Mouse (Mus musculus): ENCODE data around the gene Erp44.

Erp44 gene

DNA sequence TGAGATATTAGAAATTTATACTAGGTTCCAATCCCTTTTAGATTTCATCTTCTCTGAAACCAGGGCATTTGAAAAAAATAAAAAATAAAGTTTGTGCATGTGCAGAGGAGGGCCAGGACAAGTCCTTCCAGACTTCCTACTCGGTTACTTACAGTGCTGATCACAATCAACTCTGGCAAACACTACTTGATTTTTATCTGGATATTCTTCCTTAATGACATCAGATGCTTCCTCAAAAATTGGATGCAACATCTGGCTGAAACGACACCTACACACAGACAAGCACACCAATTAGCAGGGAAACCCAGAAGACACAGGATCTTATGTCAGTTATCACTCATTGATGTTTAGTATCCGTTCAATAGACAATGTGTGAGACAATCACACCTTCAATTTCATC is 42.6 kb downstream of the Erp44 start:
- DNase-seq (ENCODE audit: low read depth): no peak

DNA sequence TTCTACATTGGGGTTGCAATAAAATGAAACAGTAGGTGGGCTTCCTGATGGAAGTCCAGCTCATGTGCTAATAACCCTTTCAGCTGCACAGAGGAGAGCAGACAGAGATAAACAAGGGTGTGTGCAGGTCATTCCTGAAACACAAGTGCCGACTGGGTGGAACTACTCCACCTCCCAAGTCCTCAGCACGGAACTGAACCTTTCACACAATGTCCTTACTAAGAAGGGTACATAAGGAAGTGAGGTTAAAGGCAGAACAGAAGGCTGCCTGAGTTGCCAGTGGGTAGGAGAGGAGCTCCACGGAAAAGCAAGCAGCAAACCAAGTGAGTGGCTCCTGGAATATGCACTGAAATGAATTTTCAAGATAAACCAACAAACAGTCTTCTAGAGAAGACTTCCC is 52.6 kb downstream of the Erp44 start:
- no peak for DNase-seq (ENCODE audit: low read depth)

DNA sequence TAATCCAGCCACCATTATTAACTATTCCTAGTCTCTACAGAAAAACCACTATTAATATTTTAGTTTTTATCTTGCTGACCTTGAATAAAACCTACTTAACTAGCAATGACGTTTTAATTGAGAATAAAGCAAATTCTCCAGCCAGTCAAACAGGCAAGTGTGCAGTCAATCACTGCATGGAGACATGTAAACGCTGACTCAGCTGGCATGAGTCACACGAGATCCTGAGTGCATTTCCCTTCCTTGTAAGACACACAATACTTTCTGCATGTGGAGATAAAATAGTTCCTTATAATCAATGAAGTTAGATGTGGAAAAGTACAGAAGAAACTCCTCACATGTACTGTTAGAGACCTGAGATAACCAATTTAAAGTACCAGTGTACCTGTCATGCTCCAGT is 53.8 kb downstream of the Erp44 start:
- DNase-seq (ENCODE audit: low read depth): no peak

DNA sequence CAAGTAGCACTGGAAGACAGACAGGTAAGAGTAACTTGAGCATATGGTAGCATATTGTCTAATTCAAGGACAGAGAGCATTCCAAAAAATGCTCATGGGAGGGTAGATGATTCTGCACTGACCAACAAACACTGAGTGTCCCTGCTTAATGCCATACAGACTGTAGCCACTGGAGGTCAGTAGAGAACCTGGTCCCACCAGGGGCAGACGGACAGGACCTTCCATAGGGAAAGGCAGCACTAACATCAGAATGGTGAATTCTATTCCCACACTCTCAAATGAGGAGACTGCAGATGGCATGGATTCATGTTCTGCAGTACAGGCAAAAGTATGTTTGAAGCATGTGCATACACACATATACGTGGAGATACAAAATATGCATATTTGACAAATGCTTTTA is 54.2 kb downstream of the Erp44 start:
- peak; percentile 28 for DNase-seq (ENCODE audit: low read depth)

DNA sequence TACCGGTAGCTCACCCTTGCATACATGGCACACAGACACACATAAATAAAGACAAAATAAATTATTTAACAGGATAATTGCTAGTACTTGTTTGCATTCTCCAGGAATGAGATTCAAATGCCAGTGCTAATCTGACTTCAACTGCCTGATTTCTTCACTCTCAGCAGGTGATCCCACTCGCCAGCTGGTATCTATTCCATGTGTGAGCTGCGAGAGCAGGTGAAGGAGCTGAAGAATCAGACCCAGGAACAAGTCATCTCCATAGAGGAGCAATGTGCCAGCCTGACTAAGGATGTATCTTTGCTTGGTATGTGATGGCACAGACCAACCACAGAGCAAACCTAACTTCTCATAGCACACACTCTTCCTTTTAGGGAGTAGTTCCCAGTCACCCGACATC is 75.8 kb downstream of the Erp44 start:
- DNase-seq (ENCODE audit: low read depth): no peak

DNA sequence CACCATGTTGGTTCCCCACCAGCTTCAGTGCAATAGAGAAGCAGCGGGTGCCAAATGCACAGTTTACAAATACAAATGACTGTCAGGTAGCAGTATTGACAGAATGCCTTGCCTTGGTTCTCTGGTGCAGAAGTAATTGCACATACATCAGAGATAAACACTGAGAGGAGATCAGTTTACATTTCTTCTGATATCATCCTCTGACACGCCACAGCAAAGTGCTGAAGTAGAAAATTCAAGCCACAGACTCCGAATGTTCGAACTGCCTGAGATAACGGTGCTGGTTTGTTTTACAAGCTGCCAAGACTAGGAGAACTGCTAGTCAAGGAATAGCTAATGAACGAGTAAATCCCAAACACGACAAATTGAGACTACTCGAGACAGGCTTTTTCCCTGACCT is 80.9 kb downstream of the Erp44 start:
- DNase-seq (ENCODE audit: low read depth): no peak

DNA sequence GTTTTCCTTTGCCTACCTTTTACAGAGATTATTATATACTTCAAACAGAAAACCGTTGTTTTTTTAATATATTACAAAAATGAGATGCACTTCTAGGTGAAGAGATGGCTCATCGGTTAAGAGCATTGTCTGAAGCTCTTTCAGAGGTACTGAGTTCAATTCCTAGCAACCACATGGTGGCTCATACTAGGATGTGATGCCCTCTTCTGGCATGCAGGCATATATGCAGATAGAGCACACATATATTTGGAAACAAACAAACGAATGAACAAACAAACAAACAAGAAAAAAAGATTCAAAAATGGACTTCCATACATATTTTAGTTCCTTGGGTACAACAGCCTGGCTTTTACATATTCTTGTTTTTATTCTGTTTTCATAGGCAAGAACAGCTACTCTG is 81.4 kb downstream of the Erp44 start:
- DNase-seq (ENCODE audit: low read depth): no peak

DNA sequence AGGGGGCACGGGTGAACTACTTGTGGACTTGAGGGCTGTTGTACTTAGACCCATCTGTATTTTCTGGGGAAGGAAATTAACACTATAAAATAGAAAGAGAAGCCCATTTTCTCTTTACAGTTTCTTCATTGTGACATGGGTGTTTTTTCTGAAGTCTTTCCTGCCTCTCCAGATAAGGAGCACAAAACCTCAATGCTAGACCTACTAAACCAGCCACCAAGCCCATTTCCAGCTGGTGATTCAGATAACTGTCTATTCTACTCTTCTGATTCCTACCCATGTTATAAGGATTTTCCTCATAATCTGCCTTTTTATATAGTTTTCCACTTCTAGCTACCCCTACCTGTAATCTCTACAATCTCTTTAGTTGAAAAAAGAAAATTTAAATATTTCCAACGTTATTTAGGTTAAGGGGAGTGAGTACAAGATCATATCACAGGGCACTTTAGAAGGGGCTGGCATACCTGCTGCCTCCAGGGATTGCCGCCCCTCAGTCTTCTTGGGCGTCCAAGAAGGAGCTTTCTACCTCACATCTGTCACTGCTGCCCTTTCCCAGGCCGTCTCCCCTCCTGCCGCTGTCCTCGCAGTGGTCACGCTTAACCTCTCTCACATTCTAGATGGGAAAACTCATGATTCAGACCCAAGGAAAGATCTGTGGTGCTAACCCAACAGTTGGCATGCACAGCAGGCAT is 97.1 kb downstream of the Erp44 start:
- DNase-seq (ENCODE audit: low read depth): peak; percentile 13

DNA sequence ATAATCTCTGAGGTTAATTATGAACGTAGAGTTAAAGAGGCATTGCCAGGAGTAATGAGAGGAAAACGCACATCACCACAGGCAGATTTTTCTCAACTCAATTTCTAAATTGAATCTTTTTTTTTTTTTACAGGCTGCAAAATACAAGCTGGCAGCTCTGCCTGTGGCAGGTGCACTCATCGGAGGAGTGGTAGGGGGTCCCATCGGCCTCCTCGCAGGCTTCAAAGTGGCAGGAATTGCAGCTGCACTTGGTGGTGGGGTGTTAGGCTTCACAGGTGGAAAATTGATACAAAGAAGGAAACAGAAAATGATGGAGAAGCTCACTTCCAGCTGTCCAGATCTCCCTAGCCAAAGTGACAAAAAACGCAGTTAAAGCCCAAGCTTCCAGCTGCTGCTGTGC is 98.0 kb downstream of the Erp44 start:
- no peak for DNase-seq (ENCODE audit: low read depth)

DNA sequence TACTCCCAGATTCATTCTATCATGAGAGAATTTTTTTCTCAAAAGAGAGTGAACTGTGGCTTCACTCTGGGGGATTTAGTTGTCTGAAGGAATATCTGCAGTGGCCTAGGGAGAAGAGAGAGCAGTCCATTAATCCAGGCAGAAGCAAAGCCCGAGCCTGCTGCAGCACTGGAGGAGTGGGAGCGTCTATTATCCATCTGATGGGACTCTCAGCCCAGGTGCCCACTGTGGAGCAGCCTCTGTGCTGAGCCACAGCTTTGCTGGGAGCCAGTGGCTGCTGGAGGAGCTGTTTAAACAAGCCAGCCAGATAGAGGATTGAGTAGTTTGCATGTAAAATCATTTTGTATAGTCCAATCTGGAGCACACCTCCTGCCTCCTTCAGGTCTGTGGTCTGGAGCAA is 98.4 kb downstream of the Erp44 start:
- DNase-seq (ENCODE audit: low read depth): no peak

DNA sequence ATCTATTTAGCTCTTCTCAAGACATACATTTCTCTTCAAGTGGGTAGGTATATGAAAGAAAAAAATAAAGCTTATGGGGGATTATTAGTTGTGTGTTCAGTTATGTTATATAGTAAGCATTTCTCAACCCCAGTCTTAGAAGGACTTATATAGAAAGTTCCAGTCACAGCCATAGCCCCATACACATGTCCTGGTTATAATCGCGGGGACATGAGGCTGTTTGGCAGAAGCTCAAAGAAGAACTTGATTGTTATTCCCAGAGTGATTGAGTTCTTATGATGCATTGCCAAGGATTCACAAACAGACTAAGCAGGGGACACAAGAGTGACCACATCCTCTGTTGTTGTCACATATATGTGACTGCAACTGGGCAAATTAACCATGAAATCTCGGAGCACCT is 103.7 kb downstream of the Erp44 start:
- no peak for DNase-seq (ENCODE audit: low read depth)

DNA sequence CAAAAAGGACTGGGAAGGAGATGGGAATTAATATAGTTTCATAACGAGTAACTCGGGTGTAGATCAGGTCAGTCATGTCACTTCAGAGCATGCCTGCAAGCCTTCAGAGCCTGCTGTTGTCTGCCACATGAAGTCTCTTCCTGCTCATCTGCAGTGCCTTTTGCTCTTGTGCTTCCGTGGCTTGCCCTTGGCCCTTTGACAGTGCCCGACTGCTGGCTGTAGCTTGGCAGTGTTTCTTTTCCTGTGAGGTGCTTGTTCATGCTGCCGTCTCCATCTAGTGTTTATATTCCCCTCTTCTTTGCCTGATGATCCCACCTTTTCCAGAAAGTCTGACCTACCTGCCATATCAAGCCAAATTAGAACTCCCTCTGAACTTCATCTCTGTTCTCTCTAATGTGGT is 115.5 kb downstream of the Erp44 start:
- no peak for DNase-seq (ENCODE audit: low read depth)

DNA sequence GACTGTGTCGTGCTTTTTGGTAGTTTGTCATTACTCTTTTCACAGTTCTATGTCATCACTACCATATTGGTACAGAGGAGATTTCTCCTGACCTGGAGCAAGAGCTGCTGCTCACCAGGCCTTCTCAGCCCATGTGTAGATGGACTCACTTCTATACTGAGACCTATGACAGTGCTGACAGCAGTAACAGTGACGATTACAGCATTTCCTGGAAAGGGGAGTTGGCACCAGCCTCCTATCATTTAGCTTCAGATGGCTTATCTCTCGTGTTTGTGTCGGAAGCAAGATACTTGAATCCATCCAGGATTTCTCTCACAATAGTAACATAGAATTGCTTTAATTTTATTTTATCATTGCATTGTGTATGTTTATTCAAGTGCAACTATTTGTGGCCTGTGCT is 119.0 kb downstream of the Erp44 start:
- no peak for DNase-seq (ENCODE audit: low read depth)

DNA sequence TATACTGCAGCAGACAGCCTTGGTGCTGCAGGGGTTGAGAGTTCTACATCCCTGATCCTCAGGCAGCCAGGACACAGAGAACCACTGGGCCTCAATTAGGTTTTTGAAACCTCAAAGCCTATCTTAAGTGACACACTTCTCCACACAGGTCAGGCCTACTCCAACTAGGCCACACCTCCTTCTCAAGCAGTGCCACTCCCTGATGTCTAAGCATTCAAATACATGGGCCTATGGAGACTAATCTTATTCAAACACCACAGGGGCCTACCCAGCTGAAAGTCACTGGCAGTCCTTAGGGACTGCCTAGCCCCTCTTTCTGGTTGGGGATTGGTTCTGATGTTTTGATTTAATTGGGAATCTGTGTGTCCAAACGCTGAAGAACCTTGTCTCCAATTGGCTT is 123.5 kb downstream of the Erp44 start:
- DNase-seq (ENCODE audit: low read depth): no peak

DNA sequence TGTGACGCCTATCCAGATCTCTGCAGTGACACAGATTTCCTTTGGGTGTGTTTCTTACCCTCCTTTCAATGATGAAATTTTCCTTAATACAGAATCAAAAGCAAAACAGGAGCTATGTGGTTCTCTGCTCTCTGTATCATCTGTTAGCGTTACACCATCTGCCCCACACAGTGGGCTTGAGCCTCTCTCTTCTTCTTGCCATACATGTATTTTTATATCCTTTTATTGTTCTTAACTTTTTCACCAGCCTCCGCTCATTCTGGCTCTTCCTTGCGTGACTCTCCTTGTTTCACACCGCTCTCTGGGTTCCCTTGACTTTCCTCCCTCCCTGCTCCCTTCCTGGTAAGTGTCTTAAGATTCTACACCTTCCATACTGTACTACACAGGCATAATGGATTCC is 126.1 kb downstream of the Erp44 start:
- DNase-seq (ENCODE audit: low read depth): no peak

DNA sequence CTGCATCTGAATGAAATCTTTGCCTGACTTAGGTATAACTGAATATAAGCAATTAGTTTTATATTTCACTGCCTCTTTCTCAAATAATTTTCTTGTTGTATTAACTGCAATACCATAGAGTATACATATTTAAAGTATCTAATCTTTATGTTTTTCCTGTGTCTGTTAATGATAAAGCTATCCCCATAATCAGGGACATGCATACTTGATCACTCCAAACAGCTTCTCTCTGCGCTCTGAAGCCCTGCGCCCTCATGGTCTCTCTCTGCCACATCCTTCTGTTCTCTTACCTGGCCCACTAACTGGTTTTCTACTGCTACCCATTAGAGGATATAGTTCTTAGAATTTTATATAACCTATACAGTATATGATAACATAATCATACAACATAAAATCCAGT is 129.9 kb downstream of the Erp44 start:
- no peak for DNase-seq (ENCODE audit: low read depth)

Measured in c-Kit-positive CD71-negative TER-119-negative erythroid progenitor cells, embryonic 14.5 days (primary cell).